ENCODE assay signal across 23 mouse cellular contexts in the genomic region with DNA sequence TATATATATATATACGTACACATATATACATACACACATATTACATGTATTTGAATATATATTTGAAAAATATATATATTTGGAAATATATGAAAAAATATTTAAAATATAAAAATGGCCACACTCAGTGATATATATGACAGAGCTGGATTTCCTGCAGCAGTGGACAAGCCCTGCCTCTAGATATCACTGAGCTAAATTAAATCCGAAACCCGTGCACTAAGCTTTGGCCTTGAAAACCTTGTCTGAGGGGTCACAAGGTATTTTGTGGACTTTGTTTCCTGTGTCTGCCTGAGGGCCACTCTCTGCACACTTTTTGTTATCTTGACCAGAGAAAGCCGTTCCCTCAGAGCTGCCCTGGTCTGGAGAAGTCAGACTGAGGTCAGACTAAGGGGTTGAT. TPM values are rescaled to one million over a fixed set of nuclear protein-coding genes. Genes with fewer than 3 reads are reported as not detected.
DNase-seq lines count a peak whose midpoint lies in the region; ATAC-seq and TF ChIP-seq lines count a peak whose summit lies in the region.
"Had no signal": no experiment of that assay in that cellular context is flagged by ENCODE, and none has a peak within 500 bp of the region (broad histone marks: within the 10 kb centered on the region; RNA-seq: fewer than 3 reads in every experiment).

No protein-coding gene starts in this region.

- H3K36me3 ChIP-seq in heart, embryonic 10.5 days, result no peaks in the 10 kb centered on the region; the same call in 1 of the 2 replicates
- H3K36me3 ChIP-seq in heart, embryonic 16.5 days (ENCODE audit: control insufficient read depth, insufficient read depth), result no peaks in the 10 kb centered on the region
- H3K36me3 ChIP-seq in intestine, embryonic 16.5 days (ENCODE audit: control insufficient read depth, insufficient read depth, low read length), result no peaks in the 10 kb centered on the region
- no peaks in the 10 kb centered on the region for H3K36me3 ChIP-seq in forebrain, postnatal 0 days (ENCODE audit: insufficient read depth)
- H3K36me3 ChIP-seq: limb, embryonic 15.5 days; lung, embryonic 15.5 days; neural tube, embryonic 15.5 days; stomach, embryonic 15.5 days had no signal

- peak overlapping the region; percentile 41; the same call in 1 of the 2 replicates for H3K9ac ChIP-seq in heart, embryonic 16.5 days (ENCODE audit: low read length)
- H3K9ac ChIP-seq in intestine, embryonic 16.5 days (ENCODE audit: low read depth, low read length), result no peak overlapping the region
- no peak overlapping the region for H3K9ac ChIP-seq in forebrain, postnatal 0 days
- H3K9ac ChIP-seq: forebrain, embryonic 13.5 days; hindbrain, embryonic 13.5 days; limb, embryonic 15.5 days; liver, embryonic 14.5 days; lung, embryonic 15.5 days; neural tube, embryonic 15.5 days; stomach, embryonic 15.5 days had no signal

- WGBS in heart, embryonic 10.5 days, result 29% methylated on average over 4 of the region's 4 CpGs
- 38% methylated on average over 4 of the region's 4 CpGs for WGBS in heart, embryonic 16.5 days
- WGBS in intestine, embryonic 16.5 days, result 53% methylated on average over 4 of the region's 4 CpGs
- WGBS in forebrain, postnatal 0 days, result 92% methylated on average over 4 of the region's 4 CpGs

- H3K9me3 ChIP-seq in heart, embryonic 10.5 days, result no peaks in the 10 kb centered on the region
- H3K9me3 ChIP-seq in heart, embryonic 16.5 days (replicated peaks; ENCODE audit: control insufficient read depth, low read length), result no peaks in the 10 kb centered on the region
- H3K9me3 ChIP-seq in intestine, embryonic 16.5 days (ENCODE audit: control insufficient read depth, low read length), result no peaks in the 10 kb centered on the region
- H3K9me3 ChIP-seq in forebrain, postnatal 0 days (ENCODE audit: low read length), result no peaks in the 10 kb centered on the region
- H3K9me3 ChIP-seq: forebrain, embryonic 13.5 days; hindbrain, embryonic 13.5 days; limb, embryonic 15.5 days; lung, embryonic 15.5 days; neural tube, embryonic 15.5 days; stomach, embryonic 15.5 days had no signal

- H3K4me1 ChIP-seq in heart, embryonic 10.5 days, result peaks cover 34% of the 10 kb centered on the region
- peaks cover 21% of the 10 kb centered on the region for H3K4me1 ChIP-seq in heart, embryonic 16.5 days (ENCODE audit: control insufficient read depth, insufficient read depth, low read length)
- H3K4me1 ChIP-seq in intestine, embryonic 16.5 days (ENCODE audit: control insufficient read depth, insufficient read depth, low read length), result no peaks in the 10 kb centered on the region
- no peaks in the 10 kb centered on the region for H3K4me1 ChIP-seq in forebrain, postnatal 0 days (ENCODE audit: insufficient read depth)
- H3K4me1 ChIP-seq: lung, embryonic 15.5 days; stomach, embryonic 15.5 days had no signal

- DNase-seq in heart, embryonic 10.5 days (ENCODE audit: low spot score), result no peak
- no peak for DNase-seq in heart, adult 9 months (ENCODE audit: low spot score in 2 of 2)
- no peak for DNase-seq in heart, adult 18-20 months
- DNase-seq in kidney, postnatal 14 days, result peak; percentile 8
- DNase-seq in kidney, postnatal 25 days, result no peak
- no peak for DNase-seq in forebrain, postnatal 0 days
- DNase-seq: adrenal gland, postnatal 25 days; cerebellum, adult 9-10 months; left cerebral cortex, postnatal 4 days; right cerebral cortex, adult 18-20 months; thymus, postnatal 25 days had no signal

- H3K4me2 ChIP-seq in heart, embryonic 16.5 days (ENCODE audit: low read depth, low read length), result peak overlapping the region; percentile 31
- H3K4me2 ChIP-seq in intestine, embryonic 16.5 days (ENCODE audit: low read depth, low read length), result no peak overlapping the region
- no peak overlapping the region for H3K4me2 ChIP-seq in forebrain, postnatal 0 days (ENCODE audit: low read depth)
- H3K4me2 ChIP-seq: forebrain, embryonic 13.5 days; hindbrain, embryonic 13.5 days; limb, embryonic 15.5 days; lung, embryonic 15.5 days; midbrain, embryonic 11.5 days; neural tube, embryonic 15.5 days; stomach, embryonic 15.5 days had no signal

- no peaks in the 10 kb centered on the region for H3K27me3 ChIP-seq in heart, embryonic 10.5 days (ENCODE audit: insufficient read depth, poor library complexity, severe bottlenecking)
- H3K27me3 ChIP-seq in heart, embryonic 16.5 days (ENCODE audit: control insufficient read depth, insufficient read depth, low read length), result no peaks in the 10 kb centered on the region
- no peaks in the 10 kb centered on the region for H3K27me3 ChIP-seq in intestine, embryonic 16.5 days (replicated peaks; ENCODE audit: control insufficient read depth, insufficient read depth, low read length)
- no peaks in the 10 kb centered on the region for H3K27me3 ChIP-seq in forebrain, postnatal 0 days (ENCODE audit: insufficient read depth, low read length)
- H3K27me3 ChIP-seq: forebrain, embryonic 13.5 days; hindbrain, embryonic 13.5 days; limb, embryonic 15.5 days; lung, embryonic 15.5 days; neural tube, embryonic 15.5 days; stomach, embryonic 15.5 days had no signal

- H3K27ac ChIP-seq in heart, embryonic 10.5 days, result peak overlapping the region; percentile 84
- H3K27ac ChIP-seq in heart, embryonic 16.5 days (ENCODE audit: low read length), result peak overlapping the region; percentile 94
- H3K27ac ChIP-seq in intestine, embryonic 16.5 days (ENCODE audit: low read length), result peak overlapping the region; percentile 57
- no peak overlapping the region for H3K27ac ChIP-seq in forebrain, postnatal 0 days (ENCODE audit: low read depth, low read length)
- H3K27ac ChIP-seq: forebrain, embryonic 13.5 days; gastrocnemius, adult 2 months; hindbrain, embryonic 13.5 days; limb, embryonic 15.5 days; liver, embryonic 14.5 days; lung, embryonic 15.5 days; neural tube, embryonic 15.5 days; stomach, embryonic 15.5 days had no signal

- no peak for TF ChIP-seq CTCF in forebrain, postnatal 0 days (IDR thresholded peaks at IDR 0.05; ENCODE audit: low read depth)

- ATAC-seq in heart, embryonic 16.5 days (replicated peaks; ENCODE audit: extremely low read depth, insufficient read depth, low FRiP score), result peak; percentile 18; the same call in 1 of the 2 replicates
- ATAC-seq in intestine, embryonic 16.5 days, result peak; percentile 88
- ATAC-seq in forebrain, postnatal 0 days, result no peak
- ATAC-seq: CD4-positive, CD25-positive, alpha-beta regulatory T cell, adult 4 months; forebrain, embryonic 13.5 days had no signal

- H3K4me3 ChIP-seq in heart, embryonic 10.5 days, result peak overlapping the region; percentile 10; the same call in 1 of the 2 replicates
- no peak overlapping the region for H3K4me3 ChIP-seq in heart, embryonic 16.5 days (ENCODE audit: low read length)
- no peak overlapping the region for H3K4me3 ChIP-seq in intestine, embryonic 16.5 days (ENCODE audit: low read length)
- H3K4me3 ChIP-seq in forebrain, postnatal 0 days (ENCODE audit: low read depth, low read length), result no peak overlapping the region
- H3K4me3 ChIP-seq: forebrain, embryonic 13.5 days; gastrocnemius, adult 2 months; hindbrain, embryonic 13.5 days; limb, embryonic 15.5 days; lung, embryonic 15.5 days; neural tube, embryonic 15.5 days; stomach, embryonic 15.5 days had no signal

RNA-seq across cellular contexts. Expression of a gene that starts 54.2 kb away (rescaled TPM):
- polyA plus RNA-seq in heart, embryonic 10.5 days (2016; fragmentation: Nextera tagmentation; extraction: Ambion mirVana), result 25.6 and 30.3 TPM in 2 replicates
- polyA plus RNA-seq in heart, embryonic 16.5 days (2015; fragmentation: Nextera tagmentation; extraction: Ambion mirVana), result 22.7 and 26.9 TPM in 2 replicates
- total RNA-seq in heart, adult 18-20 months (2021), result 1 to 10 TPM; 3.1 to 3.5 TPM
- 10.6 and 11.1 TPM in 2 replicates for polyA plus RNA-seq in intestine, embryonic 16.5 days (2015; fragmentation: Nextera tagmentation; extraction: Ambion mirVana)
- total RNA-seq in forebrain, postnatal 0 days (2014; rRNA removed), result 26.2 and 32.7 TPM in 2 replicates
- polyA plus RNA-seq in forebrain, postnatal 0 days (2015; fragmentation: Nextera tagmentation; extraction: Ambion mirVana), result 17.2 and 32.1 TPM in 2 replicates
